Mouse (Mus musculus) neutrophil, adult 5-6 weeks (primary cell): ENCODE results near the gene Magi1. TPM values are rescaled to one million over a fixed set of nuclear protein-coding genes. Genes with fewer than 3 reads are reported as not detected.

Experiments
- ATAC-seq: fragments of 151-379, 151-347 bp; 2 replicates; pipeline ENCODE4 v1.8.0; 2017; ENCODE audit warnings: mild to moderate bottlenecking, moderate TSS enrichment; ENCODE audit not compliant: insufficient number of reproducible peaks, poor library complexity, low FRiP score, severe bottlenecking; ENCODE audit errors: extremely low read depth
- total RNA-seq: library from RNA; stranded (forward); fragments of 200-1000 nt; gene quantifications from 2 replicates; pipeline ENCODE4 v1.2.3, GENCODE M21; 2017

The Magi1 gene
- total RNA-seq, 1 experiment from 2014 or later: not detected

DNA sequence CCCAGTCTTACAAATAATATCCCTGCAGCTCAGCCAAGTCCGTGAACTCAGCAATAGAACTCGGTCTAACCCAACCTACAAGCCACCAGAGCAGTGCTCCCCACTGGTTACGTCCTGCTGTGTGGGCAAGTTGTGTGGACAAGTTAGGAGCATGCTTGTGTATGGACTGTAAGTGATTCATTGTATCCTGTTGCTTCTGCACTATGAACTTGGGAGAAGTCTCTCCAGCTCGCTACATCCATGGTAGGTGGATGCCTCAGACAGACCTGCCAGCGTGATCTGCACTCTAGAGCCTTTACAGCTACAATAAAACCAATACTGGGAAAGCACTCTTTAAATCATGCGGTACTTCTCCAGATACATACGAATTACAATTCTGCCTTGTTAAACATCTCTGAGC lies 200.3 kb downstream of the Magi1 start:
- ATAC-seq: no peak

DNA sequence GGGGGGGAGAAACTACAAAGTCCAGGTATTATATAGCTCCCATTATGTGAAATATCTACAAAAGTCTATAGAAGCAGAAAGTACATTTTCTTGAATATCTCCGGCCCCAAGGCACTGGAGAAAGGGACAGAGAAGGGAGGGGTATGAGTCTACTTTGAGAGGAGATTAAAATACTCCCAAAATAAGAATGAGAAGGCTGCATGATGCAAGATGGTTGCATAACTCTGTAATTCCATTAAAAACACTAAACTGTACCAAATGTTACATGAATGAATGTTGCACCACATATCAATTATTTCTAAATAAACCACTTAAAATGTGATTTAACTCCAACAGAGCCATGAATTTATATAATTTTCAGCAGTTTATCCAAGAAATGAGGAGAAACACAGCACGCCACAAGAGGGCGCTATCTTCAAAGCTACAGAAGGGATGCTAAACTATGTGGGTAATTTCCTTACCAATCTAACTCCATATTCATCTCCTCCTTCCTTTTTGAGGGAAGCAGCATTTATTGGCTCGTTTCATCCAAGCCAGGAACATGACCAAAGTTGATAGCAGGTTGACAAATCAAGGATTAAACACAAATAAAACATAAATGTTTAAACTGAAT lies 202.7 kb downstream of the Magi1 start:
- no peak for ATAC-seq

DNA sequence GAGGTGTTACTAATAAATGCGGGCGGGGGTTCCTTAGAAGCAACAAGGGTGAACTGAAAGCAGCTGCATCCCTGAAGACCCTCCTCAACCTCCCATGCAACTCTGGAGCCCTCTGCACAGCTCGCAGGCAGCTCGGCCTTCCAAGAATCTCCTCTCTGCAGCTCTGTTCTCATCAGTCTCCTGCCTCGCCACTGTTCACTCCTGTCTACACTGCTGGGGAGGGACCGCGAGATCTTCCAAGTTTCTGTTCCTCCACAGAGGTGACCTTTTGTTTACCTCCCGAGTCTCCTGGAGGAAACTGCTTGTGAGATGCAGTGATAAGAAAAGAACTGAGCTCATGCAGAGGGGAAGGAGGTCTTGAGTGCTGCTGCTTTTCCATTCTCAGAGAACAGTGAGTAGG lies 204.8 kb downstream of the Magi1 start:
- no peak for ATAC-seq

DNA sequence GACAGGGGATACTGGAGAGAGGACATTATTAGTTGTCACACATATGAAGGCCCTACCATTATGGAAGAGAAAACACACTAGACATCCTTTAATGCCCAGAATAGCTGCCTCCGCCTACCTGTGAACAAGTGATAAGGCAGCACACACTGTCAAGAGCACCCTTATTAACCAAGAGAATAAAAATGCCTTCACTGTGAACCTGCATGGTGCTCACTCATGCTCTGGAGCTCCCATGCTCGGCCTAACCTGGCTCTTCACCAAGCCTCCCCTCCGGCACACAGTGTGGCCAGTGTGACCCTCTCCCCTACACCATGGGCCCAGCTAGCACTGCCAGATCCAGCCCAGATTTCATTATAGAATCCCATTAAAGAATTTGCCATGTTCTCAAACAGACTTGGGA lies 206.7 kb downstream of the Magi1 start:
- ATAC-seq: no peak

DNA sequence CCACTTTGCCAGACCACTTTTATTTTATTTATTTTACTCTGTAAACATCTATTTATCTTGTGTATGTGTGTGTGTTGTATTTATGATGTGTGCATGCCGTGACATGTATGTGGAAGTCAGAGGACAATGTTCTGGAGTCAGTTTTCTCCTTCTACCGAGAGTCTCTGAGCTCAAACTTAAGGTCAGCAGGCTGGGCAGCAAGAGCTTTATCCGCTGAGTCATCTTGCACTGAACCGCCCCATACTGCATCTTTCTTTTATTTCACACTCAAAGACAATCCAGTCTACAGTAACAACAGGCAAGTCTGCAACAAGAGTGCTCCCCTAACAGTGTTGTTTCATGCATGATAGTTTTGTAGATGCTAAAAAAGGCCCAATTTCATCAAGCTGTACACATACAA lies 207.7 kb downstream of the Magi1 start:
- ATAC-seq: no peak

DNA sequence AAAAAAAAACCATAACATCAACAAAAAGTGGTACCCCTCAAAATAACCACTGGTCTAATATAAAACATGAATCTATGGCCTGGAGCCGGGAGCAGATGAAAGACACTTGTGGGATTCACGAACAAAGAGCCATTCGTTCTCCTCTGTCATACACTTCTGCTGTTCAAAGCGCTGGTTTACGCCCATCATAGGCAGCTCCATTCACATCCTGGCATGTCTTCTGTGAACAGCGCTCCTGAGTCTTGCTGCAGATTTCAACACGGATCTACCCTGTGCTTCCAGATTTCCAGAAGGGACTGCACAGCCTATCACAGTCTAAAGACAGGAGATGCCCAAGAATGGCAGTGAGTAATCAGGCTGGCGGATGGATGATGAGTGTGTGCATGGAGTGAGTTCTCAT lies 208.5 kb downstream of the Magi1 start:
- no peak for ATAC-seq

DNA sequence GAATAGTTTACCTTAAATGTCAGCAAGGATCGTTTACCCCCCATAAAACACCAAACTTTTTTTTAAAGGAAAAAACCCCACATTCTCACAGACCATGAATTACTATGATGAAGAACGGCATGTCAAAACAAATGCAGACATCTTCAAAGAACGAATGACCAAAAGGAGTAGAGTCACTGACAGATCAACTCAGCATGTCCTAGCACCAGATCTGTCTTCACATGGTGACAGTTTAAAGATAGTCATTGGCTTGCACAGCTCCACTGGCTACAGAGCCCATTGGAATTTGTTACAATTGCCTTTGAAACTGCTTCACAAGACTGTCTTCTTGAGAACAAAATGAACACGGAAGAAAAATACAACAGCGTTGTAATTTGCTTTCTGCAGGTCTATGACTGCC lies 212.0 kb downstream of the Magi1 start:
- ATAC-seq: no peak

DNA sequence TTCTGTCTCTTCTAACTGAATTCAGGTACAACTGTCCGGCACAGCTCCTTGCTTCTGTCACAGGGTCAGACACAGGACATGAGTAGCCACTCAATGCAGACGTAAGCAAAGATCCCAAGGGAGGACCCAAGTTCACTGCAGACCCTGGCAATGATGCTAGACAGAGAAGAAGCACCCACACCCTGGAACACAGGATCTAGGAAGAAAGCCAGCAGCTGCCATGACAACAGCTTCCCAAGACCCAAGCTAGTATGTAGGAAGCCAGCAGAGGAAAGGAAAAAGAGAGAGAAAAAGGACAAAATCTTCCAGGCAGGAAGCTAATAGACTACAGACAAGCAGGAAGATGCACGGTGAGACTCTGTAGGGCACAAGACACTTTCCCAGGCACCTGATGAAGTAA lies 213.0 kb downstream of the Magi1 start:
- no peak for ATAC-seq

DNA sequence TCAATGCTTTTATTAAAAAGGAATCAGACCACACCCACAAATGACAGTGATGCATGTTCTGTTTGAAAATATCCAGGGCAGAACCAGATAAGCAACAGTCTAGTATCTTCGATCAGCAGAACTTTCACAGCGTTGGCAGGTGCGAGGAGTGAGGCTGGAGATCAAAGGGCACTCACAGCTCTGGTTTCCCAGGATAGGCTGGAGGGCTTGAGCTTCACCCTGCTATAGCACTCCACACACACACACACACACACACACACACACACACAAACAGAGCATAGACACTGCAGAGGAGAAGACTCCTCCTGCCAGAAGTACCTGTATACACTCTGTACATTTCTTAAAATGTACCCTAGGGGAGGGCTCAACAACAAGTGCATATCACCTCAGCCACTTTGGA lies 214.3 kb downstream of the Magi1 start:
- ATAC-seq: no peak

DNA sequence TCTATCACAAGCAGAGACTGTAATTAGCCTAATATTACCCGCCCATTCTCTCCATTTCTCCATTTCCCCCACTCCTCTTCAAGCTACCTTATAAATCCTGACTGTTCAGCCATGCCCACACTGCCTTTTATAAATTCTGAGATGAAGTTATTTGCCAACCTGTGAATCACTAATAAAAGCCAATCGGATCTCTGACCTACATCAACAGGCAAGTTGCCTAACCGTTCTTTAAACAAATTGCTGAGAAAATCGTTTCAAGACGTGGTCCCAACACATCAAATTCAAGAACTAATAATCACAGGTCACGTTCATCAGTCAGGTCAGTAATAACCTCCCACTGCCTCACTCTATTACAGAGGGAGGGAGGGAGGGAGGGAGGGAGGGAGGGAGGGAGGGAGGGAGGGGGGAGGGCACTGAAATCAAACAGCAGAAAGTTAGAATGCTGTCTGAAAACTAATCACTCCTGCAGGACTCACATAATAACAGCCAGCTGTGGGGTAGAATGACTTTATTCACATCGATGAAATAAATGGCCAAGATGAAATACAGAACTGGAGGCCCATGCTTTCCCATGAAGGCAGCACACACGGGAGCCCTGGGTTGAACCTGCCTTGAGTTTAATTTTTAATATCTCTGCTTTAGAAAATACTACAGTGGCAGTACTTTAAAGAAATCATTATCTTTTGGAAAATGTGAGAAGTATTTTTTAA lies 215.8 kb downstream of the Magi1 start:
- no peak for ATAC-seq

DNA sequence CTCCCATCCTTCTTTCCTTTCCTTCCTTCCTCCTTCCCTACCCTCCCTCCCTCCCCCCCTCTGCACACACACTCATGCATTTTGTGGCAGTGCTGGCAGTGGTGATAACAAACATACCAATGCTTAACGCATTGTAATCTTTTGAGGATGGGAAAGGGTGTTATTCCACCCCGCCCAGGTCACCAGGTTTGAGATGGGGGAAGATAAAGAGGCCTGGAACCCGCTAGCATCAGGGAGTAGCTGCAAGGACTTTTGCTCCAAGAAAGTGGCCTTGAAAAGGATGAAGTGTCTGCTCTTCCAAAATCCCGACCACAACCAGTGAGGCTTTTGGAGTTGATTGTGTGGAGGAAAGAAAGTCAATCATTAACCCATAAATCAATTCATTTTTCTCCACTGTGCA lies 218.9 kb downstream of the Magi1 start:
- no peak for ATAC-seq

DNA sequence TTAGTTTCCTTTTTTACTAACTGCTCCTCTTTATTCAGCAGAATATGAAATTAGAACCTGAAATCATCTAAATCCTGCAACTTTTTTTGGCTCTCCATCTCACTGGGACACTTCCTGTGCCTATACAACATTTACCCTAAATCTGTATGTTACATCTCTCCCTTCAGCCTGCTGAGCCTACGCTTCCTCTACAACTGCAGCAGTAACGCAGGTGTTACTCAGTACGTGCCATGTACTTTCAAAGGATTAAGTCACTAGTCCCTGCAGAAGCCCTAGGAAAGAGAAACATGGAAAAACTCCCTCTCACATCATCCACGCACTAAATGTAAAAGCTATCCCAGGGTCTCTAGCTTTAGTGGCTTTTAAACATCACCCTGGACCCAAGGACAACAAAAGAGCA lies 220.2 kb downstream of the Magi1 start:
- no peak for ATAC-seq

DNA sequence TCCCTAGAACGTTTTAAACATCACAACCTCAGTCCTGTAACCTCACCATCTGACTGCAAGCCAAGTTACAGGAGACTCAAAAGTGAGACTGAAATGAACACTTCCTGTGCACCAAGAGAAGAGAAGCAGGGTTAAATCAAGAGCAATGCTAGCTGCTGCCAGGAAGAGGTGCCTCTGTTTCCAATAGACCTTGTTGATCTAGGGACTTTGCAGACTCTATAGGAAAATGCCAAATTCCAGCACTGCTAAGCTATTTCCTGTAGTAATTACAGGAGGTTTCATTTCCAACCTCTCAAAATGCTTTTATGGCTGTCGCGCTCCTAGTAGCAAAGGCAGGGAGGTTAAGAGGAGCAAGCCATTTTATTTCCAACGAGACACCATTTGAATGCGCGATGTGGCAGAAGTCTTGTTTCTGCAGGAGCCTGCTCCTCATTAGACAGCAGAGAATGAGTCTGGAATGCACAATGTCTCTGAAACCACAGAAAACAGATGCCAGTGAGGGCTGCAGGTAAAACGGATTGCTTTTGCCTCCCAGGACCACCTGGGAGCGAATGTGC lies 222.2 kb downstream of the Magi1 start:
- ATAC-seq: no peak

DNA sequence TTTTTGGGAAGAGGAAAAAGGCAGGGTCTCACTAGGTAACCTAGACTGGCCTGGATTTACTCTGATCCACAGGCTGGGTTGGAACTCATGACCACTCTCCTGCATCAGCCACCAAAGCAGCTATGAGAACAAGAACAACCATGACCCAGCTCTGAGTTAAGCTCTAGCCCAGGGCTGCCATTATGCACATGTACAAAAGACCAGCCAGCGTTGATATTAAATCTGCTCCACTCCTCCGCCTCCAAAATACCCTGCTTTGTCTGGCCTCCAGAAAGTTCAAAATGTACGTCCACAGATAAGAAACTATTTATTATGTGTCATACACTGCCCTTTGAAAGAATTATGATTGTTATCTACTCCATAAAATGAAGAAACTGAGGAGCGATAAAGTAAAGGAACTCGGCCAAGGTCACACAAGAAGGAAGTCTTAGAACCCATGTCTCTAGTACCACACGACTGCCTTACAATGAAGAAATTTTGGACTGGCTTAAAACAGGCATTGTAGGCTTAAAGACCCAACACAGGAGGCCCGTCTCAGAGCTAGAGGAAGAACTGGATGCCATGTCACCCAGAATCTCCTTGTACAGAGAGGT lies 223.0 kb downstream of the Magi1 start:
- ATAC-seq: no peak

DNA sequence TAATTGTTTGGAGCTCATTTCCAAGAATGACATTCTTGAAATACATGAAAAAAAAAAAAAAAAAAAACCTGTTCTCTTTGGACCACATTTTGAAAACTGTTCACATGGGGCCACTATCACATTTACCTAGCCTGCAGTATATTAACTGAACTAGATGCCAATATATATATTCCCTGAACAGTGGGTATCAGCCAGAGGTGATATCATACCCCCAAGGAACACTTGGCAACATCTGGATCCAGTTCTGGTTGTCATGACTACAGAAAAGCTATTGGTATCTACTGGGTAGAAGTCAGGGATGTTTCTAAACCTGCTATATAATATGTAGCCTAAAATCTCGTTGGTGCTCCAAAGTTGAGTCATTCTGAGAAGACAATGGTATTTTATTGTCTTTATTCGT lies 224.6 kb downstream of the Magi1 start:
- no peak for ATAC-seq

DNA sequence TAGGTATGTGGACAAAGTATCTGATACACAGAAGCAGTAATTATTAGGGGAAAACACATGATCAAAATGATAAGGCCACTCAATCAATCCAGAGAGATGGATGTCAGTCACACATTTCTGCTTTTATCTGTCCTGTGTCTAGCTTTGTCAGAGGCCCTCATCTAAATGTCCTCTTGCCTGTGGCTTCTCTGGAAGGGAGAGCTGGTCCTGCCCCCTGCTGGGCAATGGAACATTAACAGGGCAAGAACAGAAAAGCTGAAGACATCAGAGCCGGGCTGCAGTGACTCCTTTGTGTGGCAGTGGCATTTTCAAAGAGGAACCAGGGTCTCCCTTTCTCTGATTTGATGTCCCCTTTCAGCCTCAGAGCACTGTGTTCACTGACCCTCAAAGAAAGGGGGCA lies 229.8 kb downstream of the Magi1 start:
- ATAC-seq: no peak

DNA sequence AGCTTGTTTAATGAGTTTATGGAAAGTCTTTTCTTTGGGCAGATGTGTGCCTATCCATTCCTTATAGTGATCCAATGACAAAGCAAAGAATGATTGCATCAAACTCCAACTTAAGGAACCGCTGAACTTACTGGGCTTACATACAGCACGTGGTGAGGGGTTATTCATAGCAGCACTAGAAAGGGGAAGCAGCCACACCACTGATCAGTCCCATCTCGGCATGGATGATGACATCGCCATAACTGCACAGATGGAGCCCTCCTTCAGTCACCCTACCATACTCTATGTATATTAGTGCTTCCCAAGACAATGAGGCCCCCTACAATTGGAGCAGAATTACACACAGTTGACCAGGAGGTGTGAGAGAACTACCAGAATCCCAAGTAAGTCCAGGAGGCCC lies 238.5 kb downstream of the Magi1 start:
- ATAC-seq: no peak

DNA sequence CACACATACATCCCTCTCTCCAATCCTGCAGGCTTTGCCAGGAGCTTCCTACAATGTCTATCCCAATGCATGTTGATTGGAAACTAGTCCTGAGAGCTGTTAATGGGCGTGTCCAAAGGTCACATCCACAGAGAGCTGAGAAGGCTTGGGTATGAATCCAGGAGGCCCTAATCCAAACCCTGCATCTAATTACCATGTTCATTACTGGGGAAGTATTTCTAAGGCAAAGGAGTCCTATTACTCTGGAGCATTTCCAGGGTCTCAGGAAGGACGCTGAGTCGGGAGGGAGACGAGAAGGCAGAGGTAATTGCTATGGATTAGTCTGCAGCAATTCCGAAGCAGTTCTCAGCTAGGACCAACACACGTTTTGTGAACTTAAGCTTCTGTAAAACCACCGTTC lies 240.3 kb downstream of the Magi1 start:
- ATAC-seq: no peak

DNA sequence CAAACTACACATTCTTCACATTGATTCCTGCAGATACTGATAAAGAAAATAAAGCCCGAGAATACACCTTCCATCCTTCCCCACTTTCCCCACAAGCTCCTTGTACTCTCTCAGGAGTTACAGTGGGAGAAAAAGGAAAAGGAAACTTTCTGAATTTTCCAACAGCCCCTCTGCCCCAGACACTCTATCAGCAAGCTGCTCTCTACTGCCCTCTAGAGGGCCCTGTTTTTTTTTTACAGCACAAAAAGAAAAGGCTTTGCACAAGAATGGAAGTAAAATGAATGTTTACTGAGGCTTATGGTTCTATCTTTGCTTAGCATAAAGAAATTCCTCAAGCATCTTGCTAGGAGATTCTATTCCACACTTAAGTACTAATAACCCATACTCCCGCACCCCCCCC lies 243.6 kb downstream of the Magi1 start:
- ATAC-seq: no peak

DNA sequence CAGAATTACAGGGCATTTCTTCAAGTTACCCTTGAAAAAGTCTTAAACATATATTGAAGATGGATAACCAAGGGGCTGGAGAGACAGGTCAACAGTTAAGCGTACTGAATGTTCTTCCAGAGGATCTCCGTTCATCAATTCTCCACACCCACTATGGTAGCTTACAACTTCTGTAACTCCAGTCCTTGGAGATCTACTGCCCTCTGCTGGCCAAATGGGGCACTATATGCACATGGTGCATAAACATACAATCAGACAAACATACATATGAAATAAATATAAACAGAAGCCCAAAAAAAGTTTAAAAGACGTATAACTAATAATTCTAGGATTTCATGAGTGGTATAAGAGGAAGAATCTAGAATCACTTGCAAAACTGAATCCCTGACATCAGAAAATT lies 244.8 kb downstream of the Magi1 start:
- ATAC-seq: no peak
